Mouse (Mus musculus): ENCODE measurements around the gene Hagh. TPM values are rescaled to one million over a fixed set of nuclear protein-coding genes. Genes with fewer than 3 reads are reported as not detected.
A peak's percentile ranks its signal among the peaks of the same experiment; 100 is the strongest.

Hagh gene
- total RNA-seq, 2 experiments from 2014 or later: 77.6 to 82.3 TPM

GRCm38 (mm10) chr17:24850065-24850772 lies 10.3 kb downstream of the Hagh start, which contains the start of gene Fahd1:
Fahd1 (minus strand) TSS chr17:24850364.
- peak; percentile 95 for DNase-seq

- DNase-seq: no peak
Observed at GRCm38 (mm10) chr17:24850773-24851127, 10.8 kb downstream of the Hagh start.

GRCm38 (mm10) chr17:24851381-24852125 lies 11.6 kb downstream of the Hagh start:
- DNase-seq: no peak

DNA sequence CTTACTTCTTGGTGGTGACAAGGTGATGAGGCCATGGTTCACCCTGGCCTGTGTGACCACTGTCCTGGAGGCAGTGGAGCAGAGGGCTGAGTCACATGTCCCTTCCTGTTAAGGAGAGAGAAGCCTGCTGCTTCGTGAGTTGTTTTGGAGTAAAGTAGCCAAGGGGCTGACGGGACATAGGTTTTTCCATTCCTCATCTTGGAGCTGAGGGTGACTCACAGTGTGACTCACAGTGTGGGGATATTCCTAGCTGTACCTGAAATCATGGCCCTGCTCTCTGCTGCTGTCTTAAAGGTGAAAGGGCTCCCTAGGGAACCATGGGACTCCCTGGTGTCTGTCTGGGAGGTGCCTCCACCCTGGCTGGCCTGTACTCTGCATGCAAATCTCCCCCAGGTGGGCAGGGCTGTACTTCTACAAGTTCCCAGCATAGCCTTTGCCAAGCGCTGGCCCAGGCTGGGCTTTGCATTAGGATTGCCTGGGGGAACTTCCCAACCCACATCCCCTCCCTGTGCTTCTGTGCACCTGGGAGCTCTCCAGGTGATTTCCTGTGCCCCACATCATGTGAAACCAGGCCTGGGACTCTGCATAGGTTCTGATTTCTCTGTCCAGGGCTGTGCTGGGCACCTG lies 16.0 kb downstream of the Hagh start:
- DNase-seq: no peak

- DNase-seq: no peak
Observed at GRCm38 (mm10) chr17:24856589-24856988, 16.6 kb downstream of the Hagh start.

DNA sequence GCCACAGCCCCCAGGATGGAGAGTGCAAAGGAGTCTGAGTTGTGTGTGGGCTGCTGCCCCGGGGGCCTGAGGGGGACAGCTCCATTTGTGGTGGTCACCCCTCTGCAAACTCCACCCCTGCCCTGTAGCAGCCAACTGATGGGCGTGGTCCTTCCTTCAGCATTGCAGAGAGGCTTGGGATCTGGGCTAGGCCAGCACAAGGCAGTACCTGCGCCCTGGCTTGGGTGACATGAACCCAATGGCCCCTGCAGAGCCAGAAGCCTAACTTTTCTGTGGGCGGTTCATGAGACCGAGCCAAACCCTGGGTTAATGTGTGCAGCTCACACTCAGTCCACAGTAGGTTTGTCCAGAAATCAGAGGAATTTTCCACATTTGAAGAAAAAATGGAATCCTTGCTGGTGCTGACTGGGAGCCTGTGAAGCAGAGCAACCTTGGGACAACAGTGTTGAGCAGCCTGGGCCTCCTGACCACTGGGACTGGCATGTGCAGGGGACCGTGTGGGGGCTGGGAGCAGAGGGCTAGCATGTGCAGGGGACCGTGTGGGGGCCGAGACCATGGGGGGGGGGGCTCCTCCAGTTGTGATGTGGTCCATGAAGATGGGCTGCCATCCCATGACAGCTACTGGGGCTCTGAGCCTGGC lies 18.0 kb downstream of the Hagh start:
- DNase-seq: no peak

DNA sequence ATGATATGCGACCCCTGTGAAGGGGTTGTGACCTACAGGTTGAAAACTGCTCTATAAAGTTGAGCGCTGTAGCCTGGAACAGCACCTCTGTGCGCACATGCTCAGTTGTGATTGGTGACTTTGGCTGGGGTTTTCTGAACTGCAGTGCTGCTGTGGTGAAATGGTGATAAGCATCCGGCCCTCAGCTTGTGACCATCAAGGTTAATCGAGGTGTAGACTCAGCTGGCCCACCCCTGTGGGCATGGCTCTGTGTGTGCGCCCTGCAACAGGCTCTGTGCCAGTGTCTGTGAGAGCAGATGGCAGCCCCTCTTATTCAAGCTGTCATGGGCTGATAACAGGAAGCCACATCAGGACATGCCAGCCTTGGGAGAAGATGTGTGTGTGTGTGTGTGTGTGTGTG lies 19.0 kb downstream of the Hagh start:
- DNase-seq: peak; percentile 42

DNA sequence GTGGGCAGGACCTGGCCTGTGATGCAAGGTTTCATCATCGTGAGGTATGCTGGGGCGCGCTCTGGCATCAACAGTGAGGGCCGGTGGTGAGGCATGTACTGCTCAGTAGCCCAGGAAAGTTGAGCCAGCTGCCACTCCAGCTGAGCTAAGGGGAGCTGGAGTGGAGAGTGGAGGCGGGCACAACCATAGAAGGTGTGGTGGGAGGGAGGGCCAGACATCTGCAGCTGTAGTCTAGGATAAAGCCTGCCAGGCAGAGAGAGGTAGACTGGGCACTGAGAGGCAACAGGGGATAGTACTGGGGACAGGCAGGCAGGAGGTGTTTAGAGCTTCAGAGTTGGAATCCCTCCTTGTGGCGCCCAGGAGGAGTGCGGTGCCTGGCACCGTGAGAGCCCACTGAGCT lies 20.1 kb downstream of the Hagh start:
- no peak for DNase-seq

DNA sequence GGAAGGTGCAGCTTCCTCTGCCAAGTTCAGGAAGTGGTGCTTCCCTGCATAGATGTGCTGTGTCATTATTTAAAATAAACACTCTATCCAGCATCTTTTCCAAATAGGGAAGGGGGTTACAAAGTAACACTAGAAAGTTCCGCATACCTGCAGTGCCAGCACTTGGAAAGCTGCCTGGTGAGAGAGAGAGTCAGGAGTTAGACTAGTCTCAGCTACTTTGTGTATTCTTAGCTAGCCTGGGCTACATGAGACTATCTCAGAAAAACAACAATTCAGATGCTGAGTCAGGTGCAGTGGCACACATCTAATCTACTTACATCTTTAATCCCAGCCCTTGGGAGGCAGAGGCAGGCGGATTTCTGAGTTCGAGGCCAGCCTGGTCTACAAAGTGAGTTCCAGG lies 21.8 kb downstream of the Hagh start:
- no peak for DNase-seq

- no peak for DNase-seq
Observed at GRCm38 (mm10) chr17:24865776-24866175, 25.8 kb downstream of the Hagh start, which contains the start of gene Igfals. Igfals (plus strand) TSS chr17:24865997.

DNA sequence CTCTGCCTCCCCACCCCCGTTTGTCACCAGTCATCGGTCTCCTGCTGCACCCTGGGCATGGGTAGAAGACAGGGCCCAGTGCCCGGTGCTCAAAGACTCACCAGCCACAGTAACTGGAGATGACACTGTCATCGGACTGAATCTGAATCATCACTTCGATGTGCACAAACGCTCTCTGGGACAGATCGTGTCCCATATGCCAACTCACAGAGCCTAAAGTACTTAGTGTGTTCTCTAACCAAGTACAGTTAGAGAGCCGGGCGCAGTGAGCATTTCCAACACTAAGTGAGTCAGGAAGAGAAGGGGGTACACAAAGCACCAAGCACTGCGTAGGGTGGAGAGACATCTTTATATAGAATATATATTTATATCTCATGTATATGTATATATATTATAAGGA lies 28.0 kb downstream of the Hagh start:
- DNase-seq: no peak

GRCm38 (mm10) chr17:24873695-24874404 lies 33.9 kb downstream of the Hagh start:
- no peak for DNase-seq

DNA sequence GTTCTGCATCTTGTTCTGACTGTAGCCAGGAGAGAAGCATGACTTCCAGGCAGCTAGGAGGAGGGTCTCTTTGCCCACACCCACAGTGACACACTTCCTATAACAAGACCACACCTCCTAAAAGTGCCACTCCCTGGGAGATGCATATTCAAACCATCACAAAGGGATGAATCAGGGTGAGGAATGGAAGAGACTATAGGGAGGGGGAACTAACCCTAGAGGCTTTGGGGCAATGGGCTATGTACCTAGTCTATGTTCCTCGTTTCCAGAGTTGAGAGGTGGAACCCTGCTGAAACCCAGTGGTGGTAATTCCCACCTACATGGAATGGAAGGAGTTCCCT lies 34.4 kb downstream of the Hagh start:
- no peak for DNase-seq

- DNase-seq: no peak
Observed at GRCm38 (mm10) chr17:24874989-24875388, 35.0 kb downstream of the Hagh start.

GRCm38 (mm10) chr17:24877336-24878116 lies 37.6 kb downstream of the Hagh start:
- DNase-seq: no peak

GRCm38 (mm10) chr17:24878117-24878397 lies 38.1 kb downstream of the Hagh start:
- DNase-seq: peak; percentile 75

GRCm38 (mm10) chr17:24878531-24878930 lies 38.6 kb downstream of the Hagh start:
- DNase-seq: no peak

- peak; percentile 71 for DNase-seq
Observed at GRCm38 (mm10) chr17:24881738-24882440, 41.9 kb downstream of the Hagh start.

- no peak for DNase-seq
Observed at GRCm38 (mm10) chr17:24884391-24884790, 44.4 kb downstream of the Hagh start.

- no peak for DNase-seq
Observed at GRCm38 (mm10) chr17:24885356-24886133, 45.6 kb downstream of the Hagh start.
